Mouse (Mus musculus) ES-E14 (cell line): ENCODE measurements around the gene Taf4. TPM values are rescaled to one million over a fixed set of nuclear protein-coding genes. Genes with fewer than 3 reads are reported as not detected.

Source experiments
- DNase-seq: peaks from one replicate; pipeline ENCODE4 v3.0.0-alpha.2; 2013; ENCODE audit warnings: low read depth, low spot score
- H3K27ac ChIP-seq: 2 replicates; pipeline ENCODE4 v1.5.1; 2012; ENCODE audit warnings: low read depth, mild to moderate bottlenecking, low read length, moderate library complexity, mixed read lengths; ENCODE audit not compliant: poor library complexity, insufficient read depth, severe bottlenecking
- H3K36me3 ChIP-seq: 2 replicates; pipeline ENCODE4 v1.6.1; 2012; ENCODE audit warnings: mild to moderate bottlenecking, low read length, moderate library complexity, mixed read lengths; ENCODE audit not compliant: control insufficient read depth, poor library complexity, insufficient read depth, severe bottlenecking
- H3K4me1 ChIP-seq, 2 experiments: fragments of 150-350 bp in 1 of 2; sonication (generic) in 1 of 2; 2 replicates each; pipeline ENCODE4 v1.6.1; 2012; ENCODE audit warnings: low read length in 2 of 2, mild to moderate bottlenecking in 1 of 2, mixed read lengths in 1 of 2; ENCODE audit not compliant: control insufficient read depth in 2 of 2, insufficient read depth in 2 of 2, poor library complexity in 1 of 2
- H3K4me3 ChIP-seq, 2 experiments: fragments of 150-350 bp in 1 of 2; sonication (generic) in 1 of 2; 2 replicates each; pipeline ENCODE4 v1.5.1; 2012; ENCODE audit warnings: low read length in 2 of 2, low read depth in 1 of 2, mild to moderate bottlenecking in 1 of 2, mixed read lengths in 1 of 2; ENCODE audit not compliant: insufficient read depth in 1 of 2, poor library complexity in 1 of 2, severe bottlenecking in 1 of 2
- H3K9ac ChIP-seq: 2 replicates; pipeline ENCODE4 v1.6.1; 2012; ENCODE audit warnings: low read depth, mild to moderate bottlenecking, low read length, mixed read lengths; ENCODE audit not compliant: poor library complexity, insufficient read depth, severe bottlenecking
- H3K9me3 ChIP-seq: fragments of 150-350 bp; sonication (generic); 2 replicates; pipeline ENCODE4 v1.6.1; 2012; ENCODE audit warnings: low read depth, mild to moderate bottlenecking, low read length; ENCODE audit not compliant: control insufficient read depth, insufficient read depth
- CHD2 ChIP-seq: IDR thresholded peaks from 2 replicates; pipeline ENCODE4 v1.6.1; 2014; ENCODE audit warnings: mild to moderate bottlenecking, low read depth, low read length, inconsistent platforms
- HCFC1 ChIP-seq: IDR thresholded peaks from 2 replicates; pipeline ENCODE4 v1.6.1; 2012; ENCODE audit warnings: low read length, inconsistent platforms, borderline replicate concordance; ENCODE audit not compliant: insufficient read depth
- MAFK ChIP-seq: IDR thresholded peaks from 2 replicates; pipeline ENCODE4 v1.6.1; 2014; ENCODE audit warnings: mild to moderate bottlenecking, low read depth, low read length, inconsistent platforms; ENCODE audit not compliant: insufficient read depth
- ZC3H11A ChIP-seq: IDR thresholded peaks from 2 replicates; pipeline ENCODE4 v1.6.1; 2012; ENCODE audit warnings: low read depth, mild to moderate bottlenecking, inconsistent platforms, low read length, borderline replicate concordance
- ZNF384 ChIP-seq: IDR thresholded peaks from 2 replicates; pipeline ENCODE4 v1.6.1; 2012; ENCODE audit warnings: low read depth, low read length, inconsistent platforms
- in situ Hi-C, 2 experiments: fragments of 600-800 bp; cut with MboI; formaldehyde crosslinking; loops; one replicate each; pipeline ENCODE4 v1.15.1; 2025; ENCODE audit warnings: low sequenced_read_pairs in 2 of 2, inconsistent platforms in 1 of 2; ENCODE audit not compliant: unreplicated experiment in 2 of 2
- total RNA-seq: library from RNA; depleted of rRNA; stranded (reverse); fragments of 300-350 nt; gene quantifications from 2 replicates; pipeline ENCODE4 v1.2.3, GENCODE M21; 2012

The Taf4 gene
- total RNA-seq, 1 experiment, result 19.0 TPM

DNA sequence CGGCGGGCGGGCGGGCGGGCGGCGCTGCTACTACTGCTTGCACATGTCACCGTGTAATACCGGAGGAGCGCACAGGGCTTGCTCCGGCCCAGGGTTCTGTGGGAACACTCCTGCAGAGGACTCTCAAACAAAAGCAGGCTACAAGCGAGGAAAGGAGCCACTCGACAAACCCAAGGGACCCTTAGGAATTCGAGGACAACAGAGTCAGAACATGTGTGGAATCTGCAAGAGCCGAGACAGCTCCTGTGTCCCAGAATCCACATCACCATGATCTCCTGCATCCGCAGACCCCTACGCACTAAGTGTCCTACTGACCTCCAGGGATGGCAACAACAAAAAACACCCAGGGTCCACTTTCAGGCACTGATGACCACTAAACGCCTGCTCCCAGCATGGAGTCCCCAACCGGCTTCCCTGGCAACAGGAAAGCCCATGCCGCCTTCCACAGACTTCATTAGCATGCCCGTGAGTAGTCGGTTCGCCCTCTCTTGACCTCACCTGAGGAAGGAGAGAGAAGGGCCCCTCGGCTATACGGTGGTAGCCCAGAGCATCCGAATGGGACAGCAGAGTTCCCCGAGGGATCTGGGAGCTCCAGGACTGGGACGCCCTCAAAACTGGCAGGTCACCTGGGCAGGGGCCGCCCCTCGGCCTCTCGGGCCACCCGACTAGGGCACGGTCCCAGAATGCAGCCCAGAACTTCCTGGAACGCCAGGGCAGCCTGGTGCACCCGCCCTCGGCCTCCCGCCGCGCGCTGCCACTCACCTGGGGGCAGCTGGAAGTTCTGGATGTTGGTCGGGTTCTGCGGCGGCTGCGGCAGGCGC is 1.6 kb downstream of the Taf4 start:
- no peak for DNase-seq
- H3K9me3 ChIP-seq, result no peaks in the 10 kb centered on the region
- no peak for TF ChIP-seq ZNF384
- no peak for TF ChIP-seq HCFC1
- TF ChIP-seq MAFK, result no peak
- TF ChIP-seq CHD2, result no peak
- no peak for TF ChIP-seq ZC3H11A
- H3K4me1 ChIP-seq, result peaks cover 1 to 17% of the 10 kb centered on the region in 2 experiments; a peak in 3 of 4 replicates
- no peak overlapping the region for H3K27ac ChIP-seq
- H3K4me3 ChIP-seq, result peak overlapping the region; percentile 69 to 100
- in situ Hi-C loops, result no loop called here
- no peaks in the 10 kb centered on the region; the same call in 1 of the 2 replicates for H3K36me3 ChIP-seq
- H3K9ac ChIP-seq, result peak overlapping the region; percentile 77

GRCm38 (mm10) chr2:179973871-179974628 is 2.4 kb downstream of the Taf4 start:
- H3K4me3 ChIP-seq, result peak overlapping the region in 1 of 2 experiments; percentile 100; a peak in 2 of 4 replicates
- in situ Hi-C loops, result no loop called here
- peaks cover 1 to 18% of the 10 kb centered on the region in 2 experiments; a peak in 3 of 4 replicates for H3K4me1 ChIP-seq
- TF ChIP-seq MAFK, result no peak
- no peak for TF ChIP-seq ZC3H11A
- TF ChIP-seq HCFC1, result no peak
- TF ChIP-seq CHD2, result no peak
- no peak for TF ChIP-seq ZNF384
- DNase-seq, result no peak
- H3K36me3 ChIP-seq, result no peaks in the 10 kb centered on the region; the same call in 1 of the 2 replicates
- H3K9me3 ChIP-seq, result no peaks in the 10 kb centered on the region
- no peak overlapping the region for H3K9ac ChIP-seq
- no peak overlapping the region for H3K27ac ChIP-seq

DNA sequence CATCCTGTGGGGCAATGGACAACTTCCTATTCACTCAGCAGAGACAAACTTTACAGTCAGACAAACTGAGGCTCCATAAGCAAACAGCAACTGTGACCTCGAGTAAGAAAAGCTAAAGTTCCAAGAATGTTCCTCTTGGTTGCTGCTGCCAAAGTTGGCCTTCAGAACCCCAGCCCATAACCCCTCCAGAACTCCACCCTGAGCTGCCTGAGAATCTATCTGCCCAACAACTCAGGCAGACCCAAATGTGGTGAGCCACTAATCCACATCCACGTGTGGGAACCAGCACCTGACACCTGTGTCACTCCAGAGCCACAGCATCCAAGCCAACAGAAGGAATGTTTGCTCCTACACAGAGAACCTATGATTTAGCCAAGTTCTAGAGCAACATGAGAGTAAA is 4.0 kb downstream of the Taf4 start:
- H3K9ac ChIP-seq, result no peak overlapping the region
- no peak for DNase-seq
- no peaks in the 10 kb centered on the region for H3K9me3 ChIP-seq
- TF ChIP-seq CHD2, result no peak
- TF ChIP-seq HCFC1, result no peak
- no peak for TF ChIP-seq MAFK
- TF ChIP-seq ZC3H11A, result no peak
- TF ChIP-seq ZNF384, result no peak
- no peak overlapping the region for H3K27ac ChIP-seq
- no peaks in the 10 kb centered on the region; the same call in 1 of the 2 replicates for H3K36me3 ChIP-seq
- peaks cover 1 to 19% of the 10 kb centered on the region in 2 experiments; a peak in 3 of 4 replicates for H3K4me1 ChIP-seq
- H3K4me3 ChIP-seq, result no peak overlapping the region
- in situ Hi-C loops, result no loop called here

- Histone ChIP-seq H3K27ac (no peak overlapping the region), H3K4me3 (no peak overlapping the region), H3K9ac (no peak overlapping the region), H3K9me3 (no peaks in the 10 kb centered on the region), H3K36me3 (no peaks in the 10 kb centered on the region; the same call in 1 of the 2 replicates), H3K4me1 (peaks cover 1 to 19% of the 10 kb centered on the region in 2 experiments; a peak in 2 of 4 replicates)
- TF ChIP-seq ZC3H11A (no peak), CHD2 (no peak)
- DNase-seq, result no peak
- in situ Hi-C loops, result no loop called here
These were observed 4.6 kb downstream of the Taf4 start for GRCm38 (mm10) chr2:179971891-179972290.
